Mouse (Mus musculus): ENCODE measurements around the gene Slfn8.
"Not testable (repeated sequence)": the region's sequence is repeated elsewhere in the genome, so short reads cannot be mapped to it uniquely, and the experiment has no call there.

The Slfn8 gene

GRCm38 (mm10) chr11:83020621-83021020 lies at the start of gene Slfn8:
Gene Slfn8 (minus strand): TSS chr11:83020810.
- no peak for DNase-seq (ENCODE audit: low spot score)

GRCm38 (mm10) chr11:83067982-83068694 lies 47.5 kb upstream of the Slfn8 start:
- DNase-seq (ENCODE audit: low spot score): no peak

- no peak for DNase-seq (ENCODE audit: low spot score)
These were observed 46.3 kb upstream of the Slfn8 start for GRCm38 (mm10) chr11:83066640-83067531.

GRCm38 (mm10) chr11:83065441-83066344 lies 45.1 kb upstream of the Slfn8 start:
- no peak for DNase-seq (ENCODE audit: low spot score)

GRCm38 (mm10) chr11:83064946-83065345 lies 44.3 kb upstream of the Slfn8 start, which contains the start of gene Slfn2:
Gene Slfn2 (plus strand): TSS chr11:83065112.
- peak; percentile 4 for DNase-seq (ENCODE audit: low spot score)

- DNase-seq (ENCODE audit: low spot score): no peak
These were observed 43.3 kb upstream of the Slfn8 start for GRCm38 (mm10) chr11:83063941-83064349.

- DNase-seq (ENCODE audit: low spot score): no peak
These were observed 42.5 kb upstream of the Slfn8 start for GRCm38 (mm10) chr11:83063126-83063525.

- DNase-seq (ENCODE audit: low spot score): no peak
These were observed 41.2 kb upstream of the Slfn8 start for GRCm38 (mm10) chr11:83061806-83062205.

- no peak for DNase-seq (ENCODE audit: low spot score)
These were observed 39.9 kb upstream of the Slfn8 start for GRCm38 (mm10) chr11:83060412-83061020.

GRCm38 (mm10) chr11:83057863-83058262 lies 37.3 kb upstream of the Slfn8 start:
- peak; percentile 68 for DNase-seq (ENCODE audit: low spot score)

GRCm38 (mm10) chr11:83045642-83046041 lies 25.0 kb upstream of the Slfn8 start:
- DNase-seq (ENCODE audit: low spot score): no peak

GRCm38 (mm10) chr11:83043891-83044290 lies 23.3 kb upstream of the Slfn8 start:
- DNase-seq (ENCODE audit: low spot score): no peak

GRCm38 (mm10) chr11:83041000-83041399 lies 20.4 kb upstream of the Slfn8 start:
- no peak for DNase-seq (ENCODE audit: low spot score)

GRCm38 (mm10) chr11:83040325-83040724 lies 19.7 kb upstream of the Slfn8 start:
- no peak for DNase-seq (ENCODE audit: low spot score)

GRCm38 (mm10) chr11:83039796-83040195 lies 19.2 kb upstream of the Slfn8 start:
- no peak for DNase-seq (ENCODE audit: low spot score)

- no peak for DNase-seq (ENCODE audit: low spot score)
These were observed 18.5 kb upstream of the Slfn8 start for GRCm38 (mm10) chr11:83039156-83039555.

GRCm38 (mm10) chr11:83038686-83039085 lies 18.1 kb upstream of the Slfn8 start:
- not testable (repeated sequence) for DNase-seq (ENCODE audit: low spot score)

- DNase-seq (ENCODE audit: low spot score): not testable (repeated sequence)
These were observed 770 bp downstream of the Slfn8 start for GRCm38 (mm10) chr11:83019561-83020519.

- DNase-seq (ENCODE audit: low spot score): no peak
These were observed 4.5 kb downstream of the Slfn8 start for GRCm38 (mm10) chr11:83016093-83016492.

GRCm38 (mm10) chr11:83013356-83013755 lies 7.3 kb downstream of the Slfn8 start:
- no peak for DNase-seq (ENCODE audit: low spot score)

Data from retina, embryonic 14.5 days (tissue).